Mouse (Mus musculus): ENCODE measurements around the gene Gbp8. TPM values are rescaled to one million over a fixed set of nuclear protein-coding genes. Genes with fewer than 3 reads are reported as not detected.
"Not testable (repeated sequence)": the region's sequence is repeated elsewhere in the genome, so short reads cannot be mapped to it uniquely, and the experiment has no call there.

The Gbp8 gene
- total RNA-seq (2021), result under 1 TPM; 0.22 to 0.44 TPM
- long read RNA-seq, experiment 1, result 0 reads
- long read RNA-seq, experiment 2, result 0 reads

DNA sequence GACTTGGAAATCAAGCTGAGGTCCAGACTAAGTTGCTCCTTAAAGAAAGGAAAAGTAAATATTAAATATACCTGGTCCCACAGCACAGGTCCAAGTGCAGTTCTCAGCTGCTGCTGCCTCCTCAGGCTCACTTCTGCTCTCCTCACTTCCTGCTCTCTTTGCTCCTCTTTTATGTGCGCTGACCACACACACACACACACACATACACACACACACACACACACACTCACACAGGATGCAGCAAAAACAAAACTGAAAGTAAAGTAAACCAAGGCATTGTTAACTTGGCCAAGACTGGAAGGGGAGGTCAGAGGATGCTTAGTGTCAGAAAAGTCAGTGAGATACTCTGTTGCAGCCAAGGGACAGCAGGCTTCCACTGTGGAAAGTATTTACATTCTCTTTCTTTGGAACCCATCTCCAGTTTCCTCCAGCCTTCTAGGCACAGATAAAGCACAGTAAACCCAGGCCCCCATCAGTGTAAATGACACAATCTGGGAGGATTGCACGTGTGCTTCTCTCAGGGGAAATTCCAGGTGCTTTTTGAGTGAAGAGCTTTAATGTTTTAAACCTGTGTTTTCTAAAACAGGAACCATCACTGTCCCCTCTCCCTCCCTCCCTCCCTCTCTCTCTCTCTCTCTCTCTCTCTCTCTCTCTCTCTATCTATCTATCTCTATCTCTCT lies at the start of gene Gbp8, which contains the start of the genes Gbp9 and Gbp4:
Gene Gbp8, minus strand, starts transcription at position 132 of the 680 bp plus-strand sequence.
Gene Gbp9, minus strand, starts transcription at position 131 of the 680 bp plus-strand sequence.
Gene Gbp4, minus strand, starts transcription at position 178 of the 680 bp plus-strand sequence.
- DNase-seq (ENCODE audit: low spot score in 2 of 2), result not testable (repeated sequence)

DNA sequence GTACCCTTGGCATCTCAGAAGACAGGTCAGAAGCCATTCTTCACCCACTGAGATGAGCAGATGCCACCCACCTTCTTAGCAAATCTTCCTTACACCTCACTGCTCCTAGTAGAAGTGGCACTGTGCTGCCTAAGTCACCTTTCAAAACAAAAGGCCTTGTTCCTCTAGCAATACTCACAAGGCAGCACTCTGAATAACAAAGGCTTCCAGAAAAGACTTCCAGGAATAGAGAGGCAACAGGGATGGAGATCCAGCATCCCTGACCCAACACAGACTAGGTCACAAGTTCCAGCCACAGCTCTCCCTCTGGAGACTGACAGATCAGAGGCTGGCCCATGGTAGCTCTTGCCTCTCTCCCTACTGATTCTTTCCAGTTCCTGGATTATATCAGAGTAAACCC lies 42.1 kb upstream of the Gbp8 start:
- no peak for DNase-seq (ENCODE audit: low spot score in 2 of 2)

DNA sequence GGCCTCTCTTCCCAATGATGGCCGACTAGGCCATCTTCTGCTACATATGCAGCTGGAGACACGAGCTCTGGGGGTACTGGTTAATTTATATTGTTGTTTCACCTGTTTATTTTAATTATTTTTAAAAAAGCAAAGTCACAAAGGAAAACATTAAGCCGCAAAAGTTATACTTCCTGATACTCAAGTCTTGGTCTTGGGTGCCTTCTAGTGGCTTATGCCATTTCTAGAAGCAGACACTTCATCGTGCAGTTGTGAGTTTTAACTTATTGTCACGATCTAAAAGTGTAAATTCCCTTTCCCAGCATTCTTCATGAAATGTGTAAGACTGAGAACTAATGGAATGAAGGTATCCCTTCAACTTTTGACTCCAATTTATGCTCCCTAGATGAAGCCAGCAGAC lies 17.2 kb upstream of the Gbp8 start:
- no peak for DNase-seq (ENCODE audit: low spot score in 2 of 2)

DNA sequence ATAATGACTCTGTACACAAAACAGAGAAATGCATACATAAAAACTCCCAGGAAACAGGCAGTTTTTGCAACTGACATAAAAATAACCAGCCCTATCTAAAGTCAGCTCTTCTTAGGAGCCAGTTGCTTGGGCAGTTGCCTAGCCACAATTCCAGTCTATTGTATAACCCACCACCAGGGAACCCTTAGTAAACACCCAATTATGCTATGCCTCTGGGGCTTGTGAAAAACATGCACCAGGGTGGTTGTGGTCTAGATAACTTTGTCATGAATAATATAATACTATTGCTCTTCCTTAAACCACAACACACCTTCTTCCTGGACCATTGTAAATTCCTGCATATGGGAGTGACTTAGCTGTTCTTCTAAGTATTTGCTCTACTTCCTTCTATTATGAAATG lies 14.7 kb upstream of the Gbp8 start:
- no peak for DNase-seq (ENCODE audit: low spot score in 2 of 2)

DNA sequence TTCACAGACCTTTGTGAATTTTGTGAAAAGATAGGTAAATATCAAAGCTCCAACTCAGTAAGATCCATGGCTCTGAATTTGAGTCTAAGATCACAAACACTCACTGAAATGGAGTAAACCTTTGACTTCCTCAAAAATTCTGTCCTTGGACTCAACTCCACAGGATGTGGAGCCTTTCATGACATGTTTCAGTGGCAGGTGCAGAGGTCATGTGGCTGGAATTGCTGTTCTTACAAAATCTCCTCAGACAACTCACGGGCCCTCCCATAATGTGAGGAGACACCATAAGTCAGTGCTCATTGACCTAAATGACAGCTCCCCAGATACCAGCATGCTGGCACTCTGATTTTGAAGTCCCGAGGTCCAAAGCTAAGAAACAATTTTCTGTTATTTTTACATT lies 8.7 kb upstream of the Gbp8 start:
- DNase-seq (ENCODE audit: low spot score in 2 of 2), result not testable (repeated sequence)

DNA sequence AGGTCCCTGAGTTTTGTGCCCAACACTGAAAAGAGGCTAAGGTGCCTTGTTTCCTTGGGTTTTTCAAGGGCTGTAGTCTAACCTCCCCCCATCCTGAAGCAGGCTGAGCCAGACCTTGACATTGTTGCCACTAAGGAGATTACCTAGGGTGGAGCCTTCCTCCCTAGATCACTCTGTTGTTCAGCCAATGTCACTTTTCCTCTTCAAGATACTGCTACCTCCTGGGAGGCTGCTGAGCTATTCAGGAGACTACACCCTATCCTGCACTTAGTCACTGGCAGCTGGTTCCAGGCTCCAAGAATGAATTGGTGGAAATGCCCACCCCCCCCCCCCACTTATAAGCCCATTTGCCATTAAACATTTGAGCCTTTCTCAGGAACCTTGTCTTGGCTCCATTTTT lies 7.1 kb upstream of the Gbp8 start:
- no peak for DNase-seq (ENCODE audit: low spot score in 2 of 2)

DNA sequence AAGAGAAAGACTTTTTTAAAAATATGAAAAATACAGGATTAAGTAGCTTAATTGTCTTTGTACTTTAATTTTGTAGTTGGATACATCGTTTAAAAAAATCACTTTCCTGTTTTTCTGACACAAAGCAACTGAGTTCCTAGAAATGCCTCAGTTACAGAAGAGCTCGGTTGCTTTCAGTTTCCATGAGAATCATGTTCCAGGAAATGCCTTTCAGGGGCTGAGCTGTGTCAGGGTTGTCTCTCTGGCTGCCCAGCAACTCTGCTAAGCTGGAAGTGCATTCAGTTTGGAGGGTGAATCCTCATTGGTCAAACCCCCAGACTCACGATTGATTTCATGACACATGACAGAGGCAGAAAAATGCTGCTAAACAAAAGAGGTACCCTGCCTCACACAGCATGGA lies 6.4 kb upstream of the Gbp8 start:
- DNase-seq (ENCODE audit: low spot score in 2 of 2), result not testable (repeated sequence)

DNA sequence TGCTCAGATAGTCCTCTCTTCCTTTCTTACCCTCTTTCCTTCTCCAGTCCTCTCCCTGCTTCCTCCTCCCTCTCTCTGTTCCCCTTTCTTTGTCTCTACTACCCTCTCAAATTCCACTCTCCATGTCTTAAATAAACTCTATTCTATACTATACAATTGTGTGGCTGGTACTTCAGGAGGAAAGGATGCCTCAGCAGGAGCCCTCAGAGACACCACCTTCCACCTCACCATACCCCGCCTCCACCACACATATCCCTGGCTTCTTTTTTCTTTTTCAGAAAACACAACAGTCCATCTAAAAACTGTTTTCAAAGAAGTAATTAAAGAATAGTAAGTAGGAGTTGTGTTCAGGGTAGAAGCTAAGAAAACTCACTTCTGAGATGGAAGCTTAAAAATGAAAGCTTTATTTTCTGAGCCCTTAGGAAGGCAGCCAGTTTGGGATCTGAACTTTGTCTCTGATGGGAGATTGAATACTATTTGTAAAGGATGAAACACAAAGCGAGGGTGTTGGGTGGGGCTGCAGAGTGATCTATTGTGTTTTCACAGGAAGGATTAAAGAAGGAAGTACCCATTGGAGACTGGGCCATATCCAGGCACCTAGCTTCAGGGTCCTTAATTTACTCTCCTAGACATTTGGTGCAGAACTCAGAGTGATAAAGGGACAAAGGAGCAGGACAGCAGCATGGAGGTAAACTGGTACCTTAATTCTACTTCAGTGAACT lies 910 bp upstream of the Gbp8 start:
- DNase-seq (ENCODE audit: low spot score in 2 of 2), result not testable (repeated sequence)

DNA sequence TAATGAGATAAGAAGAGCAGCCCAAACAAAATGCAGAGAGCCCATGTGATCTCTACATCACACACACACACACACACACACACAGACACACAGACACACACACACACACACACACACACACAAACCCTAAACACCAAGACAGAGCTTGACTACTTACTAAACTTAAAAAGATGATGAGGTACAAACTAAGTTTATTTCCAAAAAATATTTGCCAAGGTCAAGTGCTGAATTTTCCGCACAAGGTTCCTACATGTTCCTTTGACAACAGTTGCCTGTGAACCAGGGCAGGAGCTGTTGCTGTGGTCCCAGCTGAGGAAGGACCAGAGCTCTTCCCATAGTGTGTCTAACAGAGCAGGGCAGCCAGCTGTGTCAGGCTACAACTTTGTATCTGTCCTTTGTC lies 434 bp downstream of the Gbp8 start:
- no peak for DNase-seq (ENCODE audit: low spot score in 2 of 2)

DNA sequence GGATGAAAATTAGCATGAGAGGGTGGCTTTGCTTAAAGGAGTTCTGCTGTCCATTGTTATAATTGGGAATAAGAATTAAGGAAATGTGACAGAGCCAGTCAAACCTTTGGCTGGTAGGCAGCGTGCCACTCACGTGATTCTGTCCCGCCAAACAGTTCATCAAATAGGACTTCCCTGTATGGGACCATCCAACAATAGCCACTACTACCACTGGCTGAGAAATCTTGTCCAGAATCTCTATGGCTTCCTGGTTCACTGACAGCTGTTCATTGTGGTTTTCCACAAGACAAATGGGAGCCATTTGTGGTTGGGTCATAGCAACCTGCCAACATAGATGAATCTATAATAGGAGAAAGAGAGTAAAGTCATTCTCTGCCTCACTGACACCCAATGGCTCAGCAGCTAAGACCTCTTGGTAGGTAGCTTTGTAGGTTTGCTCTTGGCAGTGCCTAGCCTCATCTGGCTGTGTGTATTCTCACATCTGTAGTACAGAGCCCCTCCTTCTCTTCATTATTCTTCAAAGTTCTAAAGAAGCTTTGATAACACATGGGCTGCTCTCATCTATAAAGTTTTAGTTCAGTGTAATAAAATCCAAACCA lies 2.5 kb downstream of the Gbp8 start:
- DNase-seq (ENCODE audit: low spot score in 2 of 2), result not testable (repeated sequence)

DNA sequence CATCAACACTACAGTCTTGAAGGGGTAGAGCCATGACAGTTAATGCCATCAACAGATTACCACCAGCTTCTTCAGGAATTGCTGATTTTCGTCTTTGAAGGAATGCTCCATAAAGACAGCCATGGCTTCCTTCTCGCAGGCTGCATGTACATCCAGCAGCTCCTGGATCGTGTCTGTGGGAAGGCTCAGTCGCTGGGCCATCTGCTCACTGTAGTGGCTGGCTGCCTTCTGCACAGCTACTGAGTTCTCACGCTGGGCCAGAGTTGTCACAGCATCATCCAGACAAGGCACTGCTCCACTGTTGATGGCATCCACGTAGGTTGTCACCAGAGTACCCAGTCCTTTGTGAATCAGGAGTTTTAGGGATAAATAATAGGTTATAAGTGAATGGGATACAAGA lies 17.6 kb downstream of the Gbp8 start:
- DNase-seq (ENCODE audit: low spot score in 2 of 2), result not testable (repeated sequence)

DNA sequence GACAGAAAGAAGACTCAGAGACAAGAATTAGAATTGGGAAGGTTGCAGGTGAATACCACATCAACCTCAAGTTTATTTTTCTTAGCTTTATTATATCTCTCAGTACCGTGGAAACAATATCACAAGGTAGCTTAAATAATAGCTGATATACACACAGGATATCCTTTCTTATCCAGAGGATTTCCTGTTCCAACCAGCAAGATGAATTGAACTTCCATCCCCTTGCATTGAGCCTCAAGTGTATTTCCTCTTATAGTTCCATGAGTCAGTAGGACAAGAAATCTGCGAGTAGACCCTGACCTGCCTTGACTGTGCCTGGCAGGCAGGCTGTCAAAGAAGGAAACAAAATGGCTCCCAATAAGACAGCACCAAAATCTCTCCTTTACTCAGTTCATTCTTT lies 23.6 kb downstream of the Gbp8 start:
- DNase-seq (ENCODE audit: low spot score in 2 of 2), result no peak

DNA sequence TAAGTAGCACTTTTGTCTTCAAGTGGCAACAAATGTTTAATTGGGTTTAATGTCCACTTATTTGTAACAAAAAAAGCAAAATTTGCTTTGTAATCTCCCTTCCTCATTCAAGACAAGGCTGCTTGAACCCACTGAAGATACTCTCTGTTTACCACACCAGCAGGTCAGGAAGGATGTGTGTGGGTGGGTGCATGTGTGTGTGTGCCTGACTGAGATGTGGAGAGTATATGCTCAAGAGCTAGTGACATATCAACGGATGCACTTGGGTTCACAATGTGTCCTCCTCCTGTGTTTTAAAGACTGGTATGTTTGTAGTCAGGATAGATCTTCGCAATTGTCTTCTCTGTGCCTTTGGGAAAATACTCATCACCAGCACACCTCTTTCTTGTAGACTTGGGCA lies 24.6 kb downstream of the Gbp8 start:
- DNase-seq (ENCODE audit: low spot score in 2 of 2), result no peak

DNA sequence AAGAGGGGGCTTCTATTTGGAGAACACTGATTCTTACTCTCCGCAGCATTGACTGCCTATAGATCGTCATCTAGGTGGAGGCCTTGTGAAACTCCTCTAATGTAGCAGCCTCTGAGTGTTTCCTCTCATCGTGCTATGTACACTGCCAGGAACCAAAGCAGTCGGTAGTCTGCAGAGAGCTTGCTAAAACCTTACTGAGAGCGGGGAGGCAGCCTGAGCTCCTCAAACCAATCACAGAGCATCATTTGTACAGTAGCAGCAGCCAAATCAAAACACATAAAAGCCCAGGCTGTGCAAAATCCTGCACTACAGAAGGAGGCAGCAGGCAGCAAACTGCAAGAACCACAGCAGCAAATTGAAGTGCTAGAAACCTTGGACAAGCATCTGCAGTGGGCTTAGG lies 25.7 kb downstream of the Gbp8 start:
- no peak for DNase-seq (ENCODE audit: low spot score in 2 of 2)

DNA sequence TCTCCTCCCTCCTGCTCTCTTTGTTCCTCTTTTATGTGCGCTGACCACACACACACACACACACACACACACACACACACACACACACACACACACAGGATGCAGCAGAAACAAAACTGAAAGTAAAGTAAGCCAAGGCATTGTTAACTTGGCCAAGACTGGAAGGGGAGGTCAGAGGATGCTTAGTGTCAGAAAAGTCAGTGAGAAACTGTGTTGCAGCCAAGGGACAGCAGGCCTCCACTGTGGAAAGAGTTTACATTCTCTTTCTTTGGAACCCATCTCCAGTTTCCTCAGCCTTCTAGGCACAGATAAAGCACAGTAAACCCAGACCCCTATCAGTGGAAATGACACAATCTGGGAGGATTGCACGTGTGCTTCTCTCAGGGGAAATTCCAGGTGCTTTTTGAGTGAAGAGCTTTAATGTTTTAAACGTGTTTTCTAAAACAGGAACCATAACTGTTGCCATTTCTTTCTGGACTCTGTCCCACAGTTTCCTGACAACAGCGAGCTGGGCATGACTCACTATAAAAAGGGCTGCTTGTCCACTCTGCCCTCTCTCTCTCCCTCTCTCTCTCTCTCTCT lies 29.0 kb downstream of the Gbp8 start:
- DNase-seq (ENCODE audit: low spot score in 2 of 2), result peak in 1 of 2 experiments; percentile 45

DNA sequence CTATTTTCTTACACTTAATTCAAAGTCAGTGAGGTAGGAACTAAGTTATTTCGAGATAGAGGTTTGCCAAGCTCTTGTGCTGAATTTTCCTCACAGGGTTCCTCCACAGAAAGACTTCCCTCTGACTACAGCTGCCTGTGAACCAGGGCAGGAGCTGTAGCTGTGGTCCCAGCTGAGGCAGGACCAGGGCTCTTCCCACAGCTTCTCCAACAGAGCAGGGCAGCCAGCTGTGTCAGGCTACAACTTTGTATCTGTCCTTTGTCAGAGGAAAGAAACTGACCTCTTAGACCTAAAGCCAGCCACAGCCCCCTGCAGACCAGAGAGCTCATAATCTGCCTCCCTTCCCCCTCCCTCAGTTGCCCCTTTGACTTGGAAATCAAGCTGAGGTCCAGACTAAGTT lies 29.6 kb downstream of the Gbp8 start:
- DNase-seq (ENCODE audit: low spot score in 2 of 2), result not testable (repeated sequence)

DNA sequence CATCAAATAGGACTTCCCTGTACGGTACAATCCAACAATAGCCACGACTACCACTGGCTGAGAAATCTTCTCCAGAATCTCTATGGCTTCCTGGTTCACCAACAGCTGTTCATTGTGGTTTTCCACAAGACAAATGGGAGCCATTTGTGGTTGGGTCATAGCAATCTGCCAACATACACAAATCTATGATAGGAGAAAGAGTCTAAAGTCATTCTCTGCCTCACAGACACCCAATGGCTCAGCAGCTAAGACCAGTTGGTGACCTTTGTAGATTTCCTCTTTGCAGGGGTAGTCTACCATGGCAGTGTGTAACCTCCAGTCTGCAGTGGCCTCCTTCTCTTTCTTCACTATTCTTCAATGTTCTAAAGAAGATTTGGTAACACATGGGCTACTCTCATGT lies 33.7 kb downstream of the Gbp8 start:
- DNase-seq (ENCODE audit: low spot score in 2 of 2), result not testable (repeated sequence)

DNA sequence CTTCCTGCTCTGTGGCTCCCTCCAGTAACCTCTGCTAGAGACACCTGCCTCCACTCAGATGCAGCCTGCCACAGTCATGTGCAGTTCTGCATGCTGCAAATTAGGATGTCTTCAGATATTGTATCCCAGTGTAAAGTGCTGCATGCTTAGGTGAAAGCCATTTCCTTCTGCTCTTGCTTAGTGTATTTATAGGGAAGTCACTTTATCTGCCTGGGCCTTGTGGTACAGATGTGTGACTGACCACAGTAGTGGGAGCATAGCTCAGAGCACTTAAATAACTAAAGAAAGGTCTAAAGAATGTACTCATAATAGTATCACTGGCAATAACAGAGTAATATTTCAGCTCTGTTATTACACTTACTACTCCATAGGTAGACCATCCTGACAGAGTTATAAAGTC lies 57.4 kb downstream of the Gbp8 start:
- DNase-seq (ENCODE audit: low spot score in 2 of 2), result no peak

DNA sequence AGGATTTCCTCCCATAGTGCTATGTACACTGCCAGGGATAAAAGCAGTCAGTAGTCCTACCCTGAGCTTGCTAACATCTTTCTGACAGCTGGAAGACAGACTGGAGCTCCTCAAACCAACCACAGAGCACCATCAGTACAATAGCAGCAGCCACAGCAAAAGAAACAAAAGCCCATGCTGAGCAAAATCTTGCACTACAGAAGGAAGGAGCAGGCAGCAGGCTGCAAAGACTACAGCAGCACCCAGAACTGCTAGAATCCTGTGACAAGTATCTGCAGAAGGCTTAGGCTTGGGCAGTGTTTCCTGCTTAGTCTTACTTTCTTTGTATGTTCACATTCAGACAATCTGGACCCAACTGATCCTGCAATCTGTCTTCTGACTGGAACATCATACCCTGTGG lies 71.0 kb downstream of the Gbp8 start:
- not testable (repeated sequence) for DNase-seq (ENCODE audit: low spot score in 2 of 2)

DNA sequence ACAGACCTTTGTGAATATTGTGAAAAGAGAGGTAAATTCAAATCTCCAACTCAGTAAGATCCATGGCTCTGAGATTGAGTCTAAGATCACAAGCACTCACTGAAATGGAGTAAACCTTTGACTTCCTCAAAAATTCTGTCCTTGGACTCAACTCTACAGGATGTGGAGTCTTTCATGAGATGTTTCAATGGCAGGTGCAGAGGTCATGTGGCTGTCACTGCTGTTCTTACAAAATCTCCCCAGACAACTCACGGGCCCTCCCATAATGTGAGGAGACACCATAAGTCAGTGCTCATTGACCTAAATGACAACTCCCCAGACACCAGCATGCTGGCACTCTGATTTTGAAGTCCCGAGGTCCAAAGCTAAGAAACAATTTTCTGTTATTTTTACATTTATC lies 74.9 kb downstream of the Gbp8 start:
- not testable (repeated sequence) for DNase-seq (ENCODE audit: low spot score in 2 of 2)

DNA sequence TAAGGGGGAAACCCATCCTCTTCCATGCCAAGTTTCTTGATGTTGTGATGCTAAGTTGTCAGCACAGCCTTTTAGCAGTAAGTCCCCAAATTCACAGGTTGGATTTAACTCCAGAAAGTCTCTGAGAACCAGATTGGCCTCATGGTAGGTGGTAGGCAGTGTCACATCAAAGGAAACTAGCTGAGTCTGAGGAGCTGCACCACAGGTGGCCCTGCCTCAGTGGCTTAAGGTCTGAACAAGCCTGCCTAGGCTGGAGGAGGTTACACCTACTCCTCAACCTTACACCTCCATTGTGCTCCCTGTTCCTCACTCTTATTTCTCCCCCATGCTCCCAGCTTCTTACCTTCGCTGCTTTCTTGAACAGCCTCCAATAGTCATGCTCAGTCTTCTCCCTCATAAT lies 76.0 kb downstream of the Gbp8 start:
- no peak for DNase-seq (ENCODE audit: low spot score in 2 of 2)

DNA sequence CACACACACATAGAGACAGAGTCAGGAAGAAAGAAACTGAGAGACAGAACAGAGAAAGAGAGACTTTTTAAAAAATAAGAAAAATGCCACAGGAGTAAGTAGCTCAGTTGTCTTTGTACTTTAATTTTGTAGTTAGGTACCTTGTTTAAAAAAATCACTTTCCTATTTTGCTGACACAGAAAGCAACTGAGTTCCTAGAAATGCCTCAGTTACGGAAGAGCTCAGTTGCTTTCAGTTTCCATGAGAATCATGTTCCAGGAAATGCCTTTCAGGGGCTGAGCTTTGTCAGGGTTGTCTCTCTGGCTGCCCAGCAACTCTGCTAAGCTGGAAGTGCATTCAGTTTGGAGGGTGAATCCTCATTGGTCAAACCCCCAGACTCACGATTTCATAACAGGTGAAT lies 76.9 kb downstream of the Gbp8 start:
- not testable (repeated sequence) for DNase-seq (ENCODE audit: low spot score in 2 of 2)

All from gastrocnemius, postnatal 4 days (tissue).